Mouse (Mus musculus) layer of hippocampus, adult 2 months (tissue): ENCODE measurements around the gene Ankrd13c. TPM values are rescaled to one million over a fixed set of nuclear protein-coding genes. Genes with fewer than 3 reads are reported as not detected.
"Not testable (repeated sequence)": the region's sequence is repeated elsewhere in the genome, so short reads cannot be mapped to it uniquely, and the experiment has no call there.

ENCODE experiments used
- DNase-seq, 2 experiments: peaks; one replicate each; pipeline ENCODE4 v3.0.0; 2022; ENCODE audit warnings: low spot score in 2 of 2
- H3K27ac ChIP-seq: fragments of 200-600 bp; 2 replicates; pipeline ENCODE4 v1.8.1; 2022
- H3K4me3 ChIP-seq: fragments of 200-600 bp; 2 replicates; pipeline ENCODE4 v1.8.1; 2022; ENCODE audit warnings: mild to moderate bottlenecking
- CTCF ChIP-seq: fragments of 200-600 bp; conservative IDR thresholded peaks from 2 replicates; pipeline ENCODE4 v1.8.1; 2022; ENCODE audit warnings: antibody characterized with exemption, mild to moderate bottlenecking, moderate library complexity
- total RNA-seq, 2 experiments: library from RNA; stranded (reverse); gene quantifications; 2 replicates each; pipeline ENCODE4 v1.2.3; 2021

The Ankrd13c gene
- total RNA-seq, 2 experiments from 2014 or later, result 96.8 to 103 TPM

DNA sequence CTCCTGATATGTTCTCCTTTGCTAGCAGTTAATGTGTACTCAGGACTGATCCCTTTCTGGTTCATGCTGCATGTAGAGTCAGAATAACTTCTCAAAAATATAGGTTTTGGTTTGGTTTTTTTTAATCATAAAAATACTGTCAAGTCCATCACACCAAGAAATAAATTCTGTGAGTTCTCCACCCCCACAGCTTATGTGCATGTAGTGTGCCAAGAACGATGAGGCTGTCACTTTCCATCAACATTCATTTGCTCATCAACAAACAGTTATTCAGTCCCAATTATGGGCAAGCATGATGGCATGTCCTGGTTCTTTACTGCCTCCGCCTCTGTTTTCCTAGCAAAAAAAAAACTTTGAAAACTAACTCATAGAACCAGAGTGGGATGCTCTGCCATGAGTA lies 18.3 kb upstream of the Ankrd13c start:
- Histone ChIP-seq H3K4me3 (no peak overlapping the region), H3K27ac (peak overlapping the region; percentile 61; the same call in 1 of the 2 replicates)
- DNase-seq, result peak; percentile 31 to 75
- TF ChIP-seq CTCF, result no peak

DNA sequence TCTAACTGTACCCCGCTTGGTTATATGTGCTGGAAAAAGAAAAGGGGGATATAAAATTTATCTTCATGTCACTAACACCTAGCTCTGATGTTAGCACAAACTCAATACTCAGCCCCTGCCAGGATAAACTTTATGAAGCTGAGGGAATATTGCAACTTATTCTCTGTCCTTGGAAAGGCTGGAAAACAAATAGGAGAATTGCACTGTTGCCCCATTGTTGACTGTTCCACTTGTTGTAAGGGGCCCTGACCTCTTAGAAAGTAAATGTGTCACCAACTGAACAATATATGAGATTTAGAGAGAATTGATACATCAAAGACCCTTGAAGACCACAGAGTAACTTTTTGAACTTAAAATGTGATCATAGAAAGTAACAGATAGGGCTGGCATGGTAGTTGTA lies 17.6 kb upstream of the Ankrd13c start:
- DNase-seq, result no peak
- H3K27ac ChIP-seq, result no peak overlapping the region
- TF ChIP-seq CTCF, result no peak
- no peak overlapping the region for H3K4me3 ChIP-seq

DNA sequence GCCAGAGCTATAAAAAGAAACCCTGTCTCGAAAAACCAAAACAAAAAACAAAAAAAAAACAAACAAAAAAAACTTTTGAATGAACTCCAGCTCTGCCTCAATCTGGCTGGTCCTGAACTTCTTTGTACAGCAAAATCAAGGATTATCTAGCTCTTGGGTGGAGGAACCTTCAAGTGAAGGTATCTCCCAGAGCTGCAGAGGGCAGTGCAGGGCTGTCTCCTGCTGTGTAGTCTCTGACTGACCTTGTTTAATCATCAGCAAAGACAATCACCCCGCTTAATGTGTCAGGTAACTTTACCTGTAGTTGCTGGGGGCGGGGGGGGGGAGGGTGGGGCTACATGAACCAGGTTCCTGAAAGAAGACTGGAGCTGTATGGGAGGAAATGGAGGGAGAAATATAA lies 15.4 kb upstream of the Ankrd13c start:
- no peak overlapping the region for H3K27ac ChIP-seq
- no peak for DNase-seq
- peak; percentile 43 for TF ChIP-seq CTCF
- no peak overlapping the region for H3K4me3 ChIP-seq

DNA sequence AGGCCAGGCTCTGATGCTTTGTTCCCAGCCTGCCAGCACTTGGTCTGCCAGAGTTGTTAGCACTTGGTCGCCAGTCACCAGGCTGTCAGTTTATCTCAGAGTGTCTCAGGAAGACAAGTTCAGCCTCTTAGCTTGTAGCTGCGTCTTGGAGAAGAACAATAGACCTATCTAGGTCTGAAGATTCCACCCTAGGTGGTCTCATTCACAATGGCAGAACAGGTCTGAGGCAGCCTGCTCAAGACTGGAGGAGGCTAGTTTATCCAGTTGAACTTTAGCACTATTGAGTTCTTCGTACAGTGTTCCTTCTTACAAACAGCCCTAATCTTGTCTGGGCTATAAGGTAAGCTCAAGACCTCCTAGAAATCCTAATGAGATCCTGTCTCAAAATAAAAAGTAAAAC lies 15.0 kb upstream of the Ankrd13c start:
- Histone ChIP-seq H3K27ac (no peak overlapping the region), H3K4me3 (no peak overlapping the region)
- no peak for TF ChIP-seq CTCF
- no peak for DNase-seq

DNA sequence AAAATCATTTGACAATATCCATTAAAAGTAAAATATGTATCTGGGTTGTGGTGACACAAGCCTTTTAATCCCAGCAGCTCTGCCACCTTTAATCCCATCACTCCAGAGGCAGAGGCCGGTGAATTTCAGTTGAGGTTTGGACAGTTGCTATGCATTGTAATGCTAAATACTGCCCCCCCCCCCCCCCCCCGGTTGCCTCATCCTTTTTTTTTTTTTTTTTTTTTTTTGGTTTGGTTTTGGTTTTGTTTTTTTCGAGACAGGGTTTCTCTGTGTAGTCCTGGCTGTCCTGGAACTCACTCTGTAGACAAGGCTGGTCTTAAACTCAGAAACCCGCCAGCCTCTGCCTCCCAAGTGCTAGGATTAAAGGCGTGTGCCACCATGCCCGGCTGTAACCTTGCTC lies 13.8 kb upstream of the Ankrd13c start:
- DNase-seq, H3K4me3 ChIP-seq, H3K27ac ChIP-seq: not testable (repeated sequence)

DNA sequence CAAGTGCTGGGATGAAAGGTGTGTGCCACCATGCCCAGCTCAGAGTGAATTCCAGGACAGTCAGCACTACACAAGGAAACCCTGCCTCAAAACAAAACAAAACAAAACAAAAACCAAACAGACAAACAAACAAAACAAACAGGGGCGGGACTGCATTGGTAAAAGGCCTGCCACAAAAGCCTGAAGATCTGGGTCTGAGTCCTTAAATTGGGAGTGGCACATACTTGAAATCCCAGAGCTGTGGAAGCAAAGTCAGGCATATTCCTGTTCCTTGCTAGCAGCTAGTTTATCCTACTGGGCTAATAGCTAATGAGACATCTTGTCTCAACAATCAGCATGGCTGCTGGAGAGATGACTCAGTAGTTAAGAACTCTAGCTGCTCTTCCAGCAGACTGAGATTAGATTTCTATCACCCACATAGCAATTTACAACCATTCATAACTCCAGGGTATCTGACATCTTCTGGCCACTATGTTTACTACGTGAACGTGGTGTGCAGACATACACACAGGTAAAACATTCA lies 12.7 kb upstream of the Ankrd13c start:
- TF ChIP-seq CTCF, result no peak
- H3K4me3 ChIP-seq, result no peak overlapping the region
- H3K27ac ChIP-seq, result no peak overlapping the region
- no peak for DNase-seq

DNA sequence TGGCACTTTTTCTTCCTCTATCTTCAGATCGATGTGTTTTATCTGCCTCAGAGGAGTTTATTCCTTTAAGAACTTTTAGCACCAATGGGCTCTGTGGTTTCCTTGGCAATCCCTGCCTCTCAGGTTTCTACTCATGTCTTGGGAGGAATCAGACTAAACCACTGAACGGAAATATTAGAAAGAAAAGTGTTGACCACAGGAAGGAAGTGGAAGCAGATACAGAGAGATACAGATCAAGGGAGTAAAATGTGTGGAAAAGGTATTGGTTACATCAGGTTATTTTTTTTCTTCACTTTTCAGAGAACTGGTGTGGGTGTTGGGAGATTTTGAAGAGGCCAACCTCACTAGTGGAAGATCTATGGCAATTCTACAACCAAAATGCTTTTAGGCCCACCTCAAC lies 8.5 kb upstream of the Ankrd13c start:
- TF ChIP-seq CTCF, result no peak
- DNase-seq, result no peak
- no peak overlapping the region for H3K4me3 ChIP-seq
- no peak overlapping the region for H3K27ac ChIP-seq

DNA sequence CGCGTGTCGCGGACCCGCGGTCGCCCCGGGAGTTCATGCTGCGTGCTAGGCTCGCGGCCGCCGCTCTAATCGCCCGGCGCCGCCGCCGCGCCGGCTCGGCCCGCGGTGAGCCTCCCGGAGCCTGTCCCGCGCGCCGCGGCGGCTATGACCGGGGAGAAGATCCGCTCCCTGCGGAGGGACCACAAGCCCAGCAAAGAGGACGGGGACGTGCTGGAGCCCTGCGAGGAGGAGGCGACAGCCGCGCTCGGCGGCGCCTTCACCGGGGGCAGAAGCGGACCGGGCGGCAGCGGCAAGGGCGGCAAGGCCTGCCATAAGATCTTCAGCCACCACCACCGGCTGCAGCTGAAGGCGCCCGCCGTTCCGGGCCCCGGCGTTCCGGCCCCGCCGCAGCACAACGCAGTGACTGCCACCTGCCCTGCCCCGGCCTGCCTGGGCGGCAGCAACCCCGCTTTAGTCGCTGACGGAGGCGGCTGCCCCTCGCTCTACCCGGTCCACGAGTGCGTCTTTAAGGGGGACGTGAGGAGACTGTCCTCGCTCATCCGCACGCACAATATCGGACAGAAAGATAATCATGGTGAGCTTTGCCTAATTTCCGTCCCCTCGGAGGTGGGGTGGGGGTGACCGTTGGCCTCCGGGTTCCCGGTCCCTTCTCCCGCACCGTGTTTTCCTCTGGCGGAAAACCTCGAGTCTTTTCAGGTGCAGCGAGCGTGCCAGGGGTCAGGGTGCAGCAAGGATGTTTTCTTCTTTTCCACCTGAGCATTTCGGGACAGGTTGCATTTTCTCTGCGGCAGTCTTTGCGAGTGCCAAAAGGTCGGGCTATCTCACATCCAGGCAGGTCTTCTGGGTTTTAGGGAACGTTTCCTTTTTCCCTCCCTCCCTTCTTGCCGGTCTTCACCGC lies 593 bp downstream of the Ankrd13c start:
- Histone ChIP-seq H3K4me3 (peak overlapping the region; percentile 96), H3K27ac (peak overlapping the region; percentile 99)
- no peak for TF ChIP-seq CTCF
- peak in 1 of 2 experiments; percentile 22 for DNase-seq

DNA sequence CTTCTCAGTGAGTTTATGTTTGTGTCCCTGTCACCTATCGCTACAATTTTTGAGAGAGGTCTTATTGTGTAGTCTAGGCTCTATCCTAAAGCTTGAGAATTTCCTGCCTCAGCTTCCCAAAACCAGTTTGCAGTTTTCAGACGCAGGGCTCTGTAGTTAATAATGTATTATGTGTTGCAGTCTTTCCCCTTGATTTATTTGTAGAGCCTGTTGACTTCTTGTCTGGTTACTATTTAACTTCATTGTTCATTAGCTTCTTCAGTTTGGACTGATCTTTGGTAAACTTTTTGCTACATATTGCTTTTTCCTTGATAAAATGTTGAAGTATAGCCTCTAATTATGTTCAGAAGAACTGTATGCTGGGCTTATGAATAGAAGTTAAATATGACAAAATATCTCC lies 5.7 kb downstream of the Ankrd13c start:
- no peak for TF ChIP-seq CTCF
- H3K4me3 ChIP-seq, result no peak overlapping the region
- H3K27ac ChIP-seq, result no peak overlapping the region
- no peak for DNase-seq

DNA sequence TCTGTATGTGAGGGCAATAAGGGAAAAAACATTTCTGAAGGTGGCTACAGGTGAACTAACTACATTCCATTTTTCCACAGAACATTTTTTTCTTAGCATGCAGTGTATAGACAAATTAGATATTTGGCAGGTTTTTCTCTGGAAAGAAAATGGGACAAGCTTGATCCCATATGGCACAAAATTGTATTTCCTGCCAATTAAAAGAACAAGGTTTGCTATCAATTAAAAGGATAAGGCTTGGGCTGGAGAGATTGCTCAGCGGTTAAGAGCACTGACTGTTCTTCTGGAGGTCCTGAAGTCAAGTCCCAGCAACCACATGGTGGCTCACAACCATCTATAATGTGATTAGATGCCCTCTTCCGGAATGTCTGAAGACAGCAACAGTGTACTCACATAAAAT lies 8.4 kb downstream of the Ankrd13c start:
- H3K4me3 ChIP-seq, result no peak overlapping the region
- H3K27ac ChIP-seq, result peak overlapping the region; percentile 54
- DNase-seq, result peak in 1 of 2 experiments; percentile 29
- peak; percentile 24 for TF ChIP-seq CTCF

DNA sequence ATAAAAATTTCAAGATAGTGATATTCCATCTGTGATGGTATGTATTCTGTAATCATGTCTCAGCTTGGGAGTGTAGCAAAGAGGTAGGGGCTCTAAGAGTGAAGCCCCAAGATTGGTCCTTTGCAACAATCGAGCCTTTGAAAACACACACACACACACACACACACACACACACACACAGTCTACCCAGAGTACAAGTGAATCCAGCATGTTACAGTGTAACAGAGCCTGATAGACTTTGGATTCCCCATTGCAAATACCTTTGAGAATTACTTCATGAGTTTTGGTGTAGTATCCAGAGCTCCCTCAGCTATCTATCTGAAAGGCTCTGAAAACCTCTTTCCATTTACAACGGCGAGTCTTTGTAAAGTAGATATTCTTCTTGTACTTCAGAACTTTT lies 9.2 kb downstream of the Ankrd13c start:
- DNase-seq, result no peak
- TF ChIP-seq CTCF, result no peak
- Histone ChIP-seq H3K4me3 (no peak overlapping the region), H3K27ac (peak overlapping the region; percentile 54; the same call in 1 of the 2 replicates)

DNA sequence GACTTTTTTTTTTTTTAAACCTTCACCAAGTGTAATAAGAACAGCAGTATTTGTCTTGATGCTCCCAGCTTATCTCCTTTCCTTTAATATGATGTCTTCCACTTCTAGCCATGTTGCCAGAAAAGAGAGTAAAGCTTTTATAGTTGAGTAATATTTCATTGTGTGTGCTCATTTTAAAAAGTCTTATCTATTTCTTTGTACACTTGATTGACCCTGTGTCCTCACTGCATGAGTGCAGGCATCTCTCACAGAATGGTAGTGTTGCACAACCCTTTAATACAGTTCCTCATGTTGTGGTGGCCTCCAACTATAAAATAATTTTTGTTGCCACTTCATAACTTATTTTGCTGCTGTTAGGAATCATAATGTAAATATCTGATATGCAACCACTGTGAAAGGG lies 10.3 kb downstream of the Ankrd13c start:
- H3K27ac ChIP-seq, result 0 out of 2 replicates have a peak overlapping the region, but pooled peaks have one; percentile 33
- TF ChIP-seq CTCF, result no peak
- DNase-seq, result no peak
- no peak overlapping the region for H3K4me3 ChIP-seq

DNA sequence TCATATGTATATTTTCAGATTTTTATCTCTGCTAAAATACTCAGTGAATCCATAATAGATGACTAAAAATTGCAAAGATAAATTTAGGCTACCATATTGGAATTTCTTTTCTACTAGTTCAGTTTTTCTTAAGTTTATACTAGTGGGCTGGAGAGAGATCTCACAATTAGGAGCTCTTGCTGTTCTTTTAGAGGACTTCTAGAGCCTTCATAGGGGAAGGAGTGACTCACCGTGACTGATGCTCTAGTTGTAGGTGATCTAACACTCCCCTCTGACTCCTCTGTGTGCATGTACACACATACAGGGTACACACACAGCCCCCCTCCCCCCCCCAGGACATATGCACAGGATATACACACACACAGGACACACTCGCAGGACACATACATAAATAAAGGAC lies 24.1 kb downstream of the Ankrd13c start:
- Histone ChIP-seq H3K4me3 (no peak overlapping the region), H3K27ac (no peak overlapping the region)
- DNase-seq, result no peak
- TF ChIP-seq CTCF, result no peak

DNA sequence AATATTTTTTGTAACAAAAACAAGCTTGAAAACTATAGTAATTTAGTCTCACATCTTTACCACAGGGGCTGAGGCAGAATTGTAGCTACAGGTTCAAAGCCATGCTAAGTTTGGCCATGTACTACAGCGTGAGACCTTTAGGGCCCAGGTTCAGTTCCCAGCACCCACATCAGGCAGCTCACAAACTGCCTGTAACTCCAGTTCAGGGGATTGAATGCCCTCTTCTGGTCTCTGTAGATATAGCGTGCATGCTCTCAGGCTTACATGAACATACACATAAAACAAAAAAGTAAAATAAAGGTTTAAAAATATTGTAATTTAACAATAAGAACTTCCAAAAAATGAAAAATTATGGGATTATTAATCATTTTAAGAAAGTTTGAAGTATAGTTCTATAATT lies 26.2 kb downstream of the Ankrd13c start:
- 0 out of 2 replicates have a peak, but pooled peaks have one; percentile 11 for TF ChIP-seq CTCF
- no peak for DNase-seq

More for the DNA sequence above, 26.2 kb downstream of the Ankrd13c start:
- no peak overlapping the region for H3K4me3 ChIP-seq
- no peak overlapping the region for H3K27ac ChIP-seq
